Mouse (Mus musculus): ENCODE results near the gene Carns1.

GRCm38 (mm10) chr19:4196048-4196447 is 20.8 kb upstream of the Carns1 start:
- TF ChIP-seq CTCF (IDR thresholded peaks at IDR 0.05; ENCODE audit: insufficient read depth, low read depth, low read length) (no peak), POLR2A (IDR thresholded peaks at IDR 0.05; ENCODE audit: insufficient read depth, low read depth, low read length) (no peak)
